Mouse (Mus musculus) brain, embryonic 14.5 days (tissue): ENCODE measurements around the gene Palm3.

Experiments used
- CTCF ChIP-seq: fragments of 200-500 bp; IDR thresholded peaks from 2 replicates; pipeline ENCODE4 v1.5.1; 2012; ENCODE audit warnings: inconsistent platforms, mild to moderate bottlenecking, moderate library complexity, borderline replicate concordance; ENCODE audit not compliant: insufficient read depth, insufficient read length; ENCODE audit errors: extremely low read depth
- POLR2A ChIP-seq: fragments of 200-500 bp; IDR thresholded peaks from 2 replicates; pipeline ENCODE4 v1.6.1; 2012; ENCODE audit warnings: mild to moderate bottlenecking, inconsistent platforms, borderline replicate concordance; ENCODE audit not compliant: poor library complexity, insufficient read depth, insufficient read length, severe bottlenecking; ENCODE audit errors: extremely low read depth

- no peak for TF ChIP-seq CTCF
- no peak for TF ChIP-seq POLR2A
Measured at GRCm38 (mm10) chr8:84057827-84058226, 36.6 kb downstream of the Palm3 start.
